Mouse (Mus musculus) lung, postnatal 0 days (tissue): ENCODE data around the gene Ssr1.

Experiments
- CTCF ChIP-seq: IDR thresholded peaks from 2 replicates; pipeline ENCODE4 v1.5.1; 2016; ENCODE audit warnings: antibody characterized with exemption, mild to moderate bottlenecking
- EP300 ChIP-seq: IDR thresholded peaks from 2 replicates; pipeline ENCODE4 v1.6.1; 2016; ENCODE audit warnings: antibody characterized with exemption, mild to moderate bottlenecking, control low read depth

DNA sequence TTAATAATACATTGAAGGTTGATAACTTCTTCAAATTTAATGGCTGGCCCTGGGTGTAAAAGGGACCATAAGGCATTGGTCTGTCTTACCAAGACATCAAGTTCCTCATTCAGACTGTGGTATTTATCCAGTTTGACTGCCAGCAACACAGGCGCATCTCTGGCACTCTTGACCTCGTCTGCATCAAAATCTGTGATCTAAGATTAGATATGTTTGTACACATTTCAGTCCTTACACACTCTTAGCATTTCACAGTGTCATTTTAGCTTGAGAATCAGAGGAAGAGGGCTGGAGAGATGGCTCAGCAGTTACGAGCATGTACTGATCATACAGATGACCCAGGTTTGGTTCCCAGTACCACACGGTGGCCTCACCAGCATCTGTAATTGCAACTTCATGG is 21.6 kb upstream of the Ssr1 start:
- TF ChIP-seq CTCF (no peak), EP300 (no peak)
